Mouse (Mus musculus) gastrocnemius, postnatal 10 days (tissue): Measurements from ENCODE around the gene Pbxip1. TPM values are rescaled to one million over a fixed set of nuclear protein-coding genes. Genes with fewer than 3 reads are reported as not detected.
"Not testable (repeated sequence)": the region's sequence is repeated elsewhere in the genome, so short reads cannot be mapped to it uniquely, and the experiment has no call there.

Experiments used
- DNase-seq: peaks from one replicate; pipeline ENCODE4 v3.0.0; 2021; ENCODE audit warnings: mixed read lengths
- total RNA-seq, 2 experiments: library from RNA; stranded (reverse); gene quantifications; 2 replicates each; pipeline ENCODE4 v1.2.3; 2021

Gene Pbxip1
- total RNA-seq, 2 experiments from 2014 or later, result 155 to 167 TPM

- DNase-seq, result no peak
These were observed 26.8 kb upstream of the Pbxip1 start for GRCm38 (mm10) chr3:89409701-89410100.

- no peak for DNase-seq
These were observed 25.6 kb upstream of the Pbxip1 start for GRCm38 (mm10) chr3:89410864-89411263.

- DNase-seq, result peak; percentile 89
These were observed 24.8 kb upstream of the Pbxip1 start, which contains the start of gene Flad1 for GRCm38 (mm10) chr3:89411490-89412393. TSS of gene Flad1 (minus strand) at chr3:89411870.

GRCm38 (mm10) chr3:89416158-89416557 lies 20.3 kb upstream of the Pbxip1 start:
- no peak for DNase-seq

GRCm38 (mm10) chr3:89417131-89417530 lies 19.4 kb upstream of the Pbxip1 start:
- DNase-seq, result no peak

GRCm38 (mm10) chr3:89417840-89418169 lies 18.7 kb upstream of the Pbxip1 start:
- no peak for DNase-seq

GRCm38 (mm10) chr3:89418170-89418860 lies 18.2 kb upstream of the Pbxip1 start, which contains the start of the genes Cks1b and Shc1:
TSS of gene Cks1b (minus strand) at chr3:89418383.
TSS of gene Shc1 (plus strand) at chr3:89418443.
- DNase-seq, result peak; percentile 85

- DNase-seq, result peak; percentile 83
These were observed 17.6 kb upstream of the Pbxip1 start for GRCm38 (mm10) chr3:89418861-89419250.

GRCm38 (mm10) chr3:89419571-89419970 lies 16.9 kb upstream of the Pbxip1 start:
- peak; percentile 29 for DNase-seq

GRCm38 (mm10) chr3:89419981-89420380 lies 16.5 kb upstream of the Pbxip1 start:
- no peak for DNase-seq

- no peak for DNase-seq
These were observed 16.1 kb upstream of the Pbxip1 start for GRCm38 (mm10) chr3:89420421-89420820.

GRCm38 (mm10) chr3:89421002-89421774 lies 15.3 kb upstream of the Pbxip1 start:
- peak; percentile 76 for DNase-seq

GRCm38 (mm10) chr3:89421810-89422473 lies 14.6 kb upstream of the Pbxip1 start:
- DNase-seq, result peak; percentile 43

- DNase-seq, result no peak
These were observed 13.8 kb upstream of the Pbxip1 start for GRCm38 (mm10) chr3:89422556-89423205.

- no peak for DNase-seq
These were observed 11.9 kb upstream of the Pbxip1 start for GRCm38 (mm10) chr3:89424416-89425140.

GRCm38 (mm10) chr3:89425141-89425525 lies 11.4 kb upstream of the Pbxip1 start:
- no peak for DNase-seq

GRCm38 (mm10) chr3:89425876-89426275 lies 10.6 kb upstream of the Pbxip1 start:
- no peak for DNase-seq

- DNase-seq, result not testable (repeated sequence)
These were observed 7.5 kb upstream of the Pbxip1 start for GRCm38 (mm10) chr3:89429021-89429420.

- peak; percentile 91 for DNase-seq
These were observed 6.0 kb upstream of the Pbxip1 start, which contains the start of gene Pygo2 for GRCm38 (mm10) chr3:89430171-89431159. TSS of gene Pygo2 (plus strand) at chr3:89430214.
